Mouse (Mus musculus): ENCODE data around the gene Sclt1. TPM values are rescaled to one million over a fixed set of nuclear protein-coding genes. Genes with fewer than 3 reads are reported as not detected.

Gene Sclt1
- polyA plus RNA-seq, 1 experiment from 2014 or later = 21.4 TPM

GRCm38 (mm10) chr3:41655642-41656041, 86.7 kb downstream of the Sclt1 start:
- Histone ChIP-seq H3K36me3 (peaks cover 33% of the 10 kb centered on the region), H3K4me1 (replicated peaks) (no peaks in the 10 kb centered on the region), H3K27ac (replicated peaks) (no peak overlapping the region), H3K9ac (no peak overlapping the region), H3K4me3 (no peak overlapping the region), H3K27me3 (no peaks in the 10 kb centered on the region), H3K9me3 (no peaks in the 10 kb centered on the region), H3K4me2 (no peak overlapping the region)
- no peak for ATAC-seq (ENCODE audit: low read depth)
- WGBS = 94% methylated on average over 1 of the region's 1 CpGs

GRCm38 (mm10) chr3:41620971-41621370, 121.3 kb downstream of the Sclt1 start:
- Histone ChIP-seq H3K4me3 (no peak overlapping the region), H3K9me3 (no peaks in the 10 kb centered on the region), H3K36me3 (no peaks in the 10 kb centered on the region; the same call in 1 of the 2 replicates), H3K27me3 (no peaks in the 10 kb centered on the region), H3K27ac (replicated peaks) (no peak overlapping the region), H3K4me2 (no peak overlapping the region), H3K4me1 (replicated peaks) (peaks cover 6% of the 10 kb centered on the region; the same call in 1 of the 2 replicates), H3K9ac (no peak overlapping the region)
- no peak for ATAC-seq (ENCODE audit: low read depth)
- 92% methylated on average over 7 of the region's 7 CpGs for WGBS

- no peak overlapping the region for H3K4me3 ChIP-seq
- no peaks in the 10 kb centered on the region for H3K9me3 ChIP-seq
- H3K36me3 ChIP-seq = peaks cover 12% of the 10 kb centered on the region
- no peak overlapping the region for H3K9ac ChIP-seq
- H3K4me2 ChIP-seq = no peak overlapping the region
- H3K27ac ChIP-seq (replicated peaks) = peak overlapping the region; percentile 35
- 91% methylated on average over 3 of the region's 3 CpGs for WGBS
- H3K4me1 ChIP-seq (replicated peaks) = peaks cover 6% of the 10 kb centered on the region; the same call in 1 of the 2 replicates
- H3K27me3 ChIP-seq = no peaks in the 10 kb centered on the region
- peak; percentile 53; the same call in 1 of the 2 replicates for ATAC-seq (ENCODE audit: low read depth)
These were observed 123.8 kb downstream of the Sclt1 start for GRCm38 (mm10) chr3:41618488-41618887.

- H3K4me1 ChIP-seq (replicated peaks) = peaks cover 6% of the 10 kb centered on the region; the same call in 1 of the 2 replicates
- WGBS = 67% methylated on average over 3 of the region's 3 CpGs
- no peak overlapping the region for H3K9ac ChIP-seq
- no peak overlapping the region for H3K4me2 ChIP-seq
- no peaks in the 10 kb centered on the region for H3K27me3 ChIP-seq
- no peak for ATAC-seq (ENCODE audit: low read depth)
- H3K4me3 ChIP-seq = no peak overlapping the region
- no peaks in the 10 kb centered on the region for H3K9me3 ChIP-seq
- H3K27ac ChIP-seq (replicated peaks) = peak overlapping the region; percentile 35
- H3K36me3 ChIP-seq = peaks cover 17% of the 10 kb centered on the region
These were observed 124.3 kb downstream of the Sclt1 start for GRCm38 (mm10) chr3:41618036-41618435.

GRCm38 (mm10) chr3:41614230-41614985, 127.9 kb downstream of the Sclt1 start:
- WGBS = 92% methylated on average over 5 of the region's 5 CpGs
- Histone ChIP-seq H3K9ac (no peak overlapping the region), H3K4me3 (no peak overlapping the region), H3K36me3 (peaks cover 52% of the 10 kb centered on the region), H3K4me1 (replicated peaks) (peaks cover 6% of the 10 kb centered on the region; the same call in 1 of the 2 replicates), H3K27me3 (no peaks in the 10 kb centered on the region), H3K9me3 (no peaks in the 10 kb centered on the region), H3K27ac (replicated peaks) (no peak overlapping the region), H3K4me2 (no peak overlapping the region)
- ATAC-seq (ENCODE audit: low read depth) = no peak

GRCm38 (mm10) chr3:41613706-41614105, 128.6 kb downstream of the Sclt1 start:
- Histone ChIP-seq H3K4me2 (no peak overlapping the region), H3K36me3 (peaks cover 56% of the 10 kb centered on the region), H3K4me1 (replicated peaks) (peaks cover 6% of the 10 kb centered on the region; the same call in 1 of the 2 replicates), H3K9ac (no peak overlapping the region), H3K27ac (replicated peaks) (no peak overlapping the region), H3K4me3 (no peak overlapping the region), H3K9me3 (no peaks in the 10 kb centered on the region), H3K27me3 (no peaks in the 10 kb centered on the region)
- ATAC-seq (ENCODE audit: low read depth) = no peak
- 92% methylated on average over 9 of the region's 9 CpGs for WGBS

- H3K4me2 ChIP-seq = no peak overlapping the region
- peaks cover 3% of the 10 kb centered on the region; the same call in 1 of the 2 replicates for H3K4me1 ChIP-seq (replicated peaks)
- no peaks in the 10 kb centered on the region for H3K27me3 ChIP-seq
- no peak for ATAC-seq (ENCODE audit: low read depth)
- H3K4me3 ChIP-seq = no peak overlapping the region
- peaks cover 56% of the 10 kb centered on the region for H3K36me3 ChIP-seq
- H3K27ac ChIP-seq (replicated peaks) = no peak overlapping the region
- H3K9ac ChIP-seq = no peak overlapping the region
- H3K9me3 ChIP-seq = no peaks in the 10 kb centered on the region
- 98% methylated on average over 3 of the region's 3 CpGs for WGBS
These were observed 130.1 kb downstream of the Sclt1 start for GRCm38 (mm10) chr3:41612211-41612610.

- Histone ChIP-seq H3K9me3 (no peaks in the 10 kb centered on the region), H3K27ac (replicated peaks) (no peak overlapping the region), H3K4me2 (no peak overlapping the region), H3K4me1 (replicated peaks) (peaks cover 29% of the 10 kb centered on the region), H3K36me3 (peaks cover 61% of the 10 kb centered on the region), H3K4me3 (no peak overlapping the region), H3K9ac (no peak overlapping the region), H3K27me3 (no peaks in the 10 kb centered on the region)
- 90% methylated on average over 5 of the region's 5 CpGs for WGBS
- ATAC-seq (ENCODE audit: low read depth) = no peak
These were observed 133.2 kb downstream of the Sclt1 start for GRCm38 (mm10) chr3:41609071-41609470.

GRCm38 (mm10) chr3:41607467-41607866, 134.8 kb downstream of the Sclt1 start:
- no peak overlapping the region for H3K9ac ChIP-seq
- 93% methylated on average over 8 of the region's 8 CpGs for WGBS
- peaks cover 46% of the 10 kb centered on the region for H3K36me3 ChIP-seq
- no peaks in the 10 kb centered on the region for H3K27me3 ChIP-seq
- H3K27ac ChIP-seq (replicated peaks) = no peak overlapping the region
- H3K9me3 ChIP-seq = no peaks in the 10 kb centered on the region
- no peak for ATAC-seq (ENCODE audit: low read depth)
- H3K4me3 ChIP-seq = no peak overlapping the region
- H3K4me1 ChIP-seq (replicated peaks) = peaks cover 46% of the 10 kb centered on the region
- no peak overlapping the region for H3K4me2 ChIP-seq

GRCm38 (mm10) chr3:41607050-41607449, 135.3 kb downstream of the Sclt1 start:
- peaks cover 47% of the 10 kb centered on the region for H3K4me1 ChIP-seq (replicated peaks)
- H3K27me3 ChIP-seq = no peaks in the 10 kb centered on the region
- H3K36me3 ChIP-seq = peaks cover 42% of the 10 kb centered on the region
- 80% methylated on average over 9 of the region's 9 CpGs for WGBS
- no peak overlapping the region for H3K27ac ChIP-seq (replicated peaks)
- H3K9ac ChIP-seq = no peak overlapping the region
- no peak overlapping the region for H3K4me3 ChIP-seq
- ATAC-seq (ENCODE audit: low read depth) = no peak
- H3K4me2 ChIP-seq = no peak overlapping the region
- H3K9me3 ChIP-seq = no peaks in the 10 kb centered on the region

GRCm38 (mm10) chr3:41606330-41606664, 136.0 kb downstream of the Sclt1 start:
- H3K27ac ChIP-seq (replicated peaks) = 0 out of 2 replicates have a peak overlapping the region, but pooled peaks have one; percentile 56
- no peaks in the 10 kb centered on the region for H3K9me3 ChIP-seq
- peaks cover 47% of the 10 kb centered on the region for H3K4me1 ChIP-seq (replicated peaks)
- no peak overlapping the region for H3K4me3 ChIP-seq
- no peak overlapping the region for H3K4me2 ChIP-seq
- no peaks in the 10 kb centered on the region for H3K27me3 ChIP-seq
- WGBS = 85% methylated on average over 4 of the region's 4 CpGs
- H3K9ac ChIP-seq = no peak overlapping the region
- peaks cover 35% of the 10 kb centered on the region for H3K36me3 ChIP-seq
- ATAC-seq (ENCODE audit: low read depth) = no peak

- H3K4me3 ChIP-seq = no peak overlapping the region
- H3K27ac ChIP-seq (replicated peaks) = peak overlapping the region; percentile 56
- peaks cover 47% of the 10 kb centered on the region for H3K4me1 ChIP-seq (replicated peaks)
- no peak overlapping the region for H3K4me2 ChIP-seq
- H3K27me3 ChIP-seq = no peaks in the 10 kb centered on the region
- H3K9ac ChIP-seq = no peak overlapping the region
- WGBS = 66% methylated on average over 13 of the region's 13 CpGs
- ATAC-seq (ENCODE audit: low read depth) = peak; percentile 75
- peaks cover 34% of the 10 kb centered on the region for H3K36me3 ChIP-seq
- H3K9me3 ChIP-seq = no peaks in the 10 kb centered on the region
These were observed 136.5 kb downstream of the Sclt1 start for GRCm38 (mm10) chr3:41605601-41606329.
